Comparison of ENCODE assay signal across 8 mouse cellular contexts in the genomic region with DNA sequence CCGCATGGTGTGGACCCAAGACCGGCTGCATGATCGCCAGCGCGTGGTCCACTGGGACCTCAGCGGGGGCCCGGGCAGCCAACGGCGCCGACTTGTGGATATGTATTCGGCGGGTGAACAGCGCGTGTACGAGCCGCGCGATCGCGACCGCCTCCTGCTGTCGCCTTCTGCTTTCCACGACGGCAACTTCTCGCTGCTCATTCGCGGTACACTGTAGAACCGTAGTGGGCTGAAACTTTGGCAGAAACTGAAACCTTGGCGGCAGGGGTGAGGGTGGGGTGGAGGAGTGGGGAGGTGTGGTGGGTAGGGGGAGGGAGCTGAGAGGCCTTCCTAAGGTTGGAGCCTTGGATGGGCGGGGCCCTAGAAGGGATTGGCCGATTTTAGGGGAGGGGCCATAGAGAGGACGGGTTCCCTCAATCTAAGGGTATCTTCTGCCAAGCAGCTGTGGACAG. TPM values are rescaled to one million over a fixed set of nuclear protein-coding genes. Genes with fewer than 3 reads are reported as not detected.
DNase-seq lines count a peak whose midpoint lies in the region; ATAC-seq lines count a peak whose summit lies in the region.

No protein-coding gene starts in this region.

- H3K9ac ChIP-seq in embryonic facial prominence, embryonic 14.5 days (ENCODE audit: low read depth, low read length) = peak overlapping the region; percentile 69
- peak overlapping the region; percentile 83 for H3K9ac ChIP-seq in heart, embryonic 13.5 days
- peak overlapping the region; percentile 51 for H3K9ac ChIP-seq in kidney, embryonic 15.5 days

- WGBS in embryonic facial prominence, embryonic 14.5 days = under 1% methylated on average over 31 of the region's 32 CpGs
- WGBS in heart, embryonic 13.5 days = under 1% methylated on average over 32 of the region's 32 CpGs
- WGBS in kidney, embryonic 15.5 days = under 1% methylated on average over 32 of the region's 32 CpGs

- H3K9me3 ChIP-seq in embryonic facial prominence, embryonic 14.5 days (ENCODE audit: control insufficient read depth, low read length) = no peaks in the 10 kb centered on the region
- no peaks in the 10 kb centered on the region for H3K9me3 ChIP-seq in heart, embryonic 13.5 days
- H3K9me3 ChIP-seq in kidney, embryonic 15.5 days (replicated peaks) = no peaks in the 10 kb centered on the region

- H3K4me2 ChIP-seq in embryonic facial prominence, embryonic 14.5 days (ENCODE audit: low read depth, low read length) = peak overlapping the region; percentile 94
- H3K4me2 ChIP-seq in heart, embryonic 13.5 days = peak overlapping the region; percentile 86
- H3K4me2 ChIP-seq in kidney, embryonic 15.5 days = peak overlapping the region; percentile 77

- peak; percentile 58 for ATAC-seq in embryonic facial prominence, embryonic 14.5 days (ENCODE audit: low read depth)
- 0 out of 2 replicates have a peak, but pooled peaks have one; percentile 9 for ATAC-seq in heart, embryonic 13.5 days (ENCODE audit: extremely low read depth, insufficient number of reproducible peaks, low FRiP score, low TSS enrichment)
- peak; percentile 26 for ATAC-seq in kidney, embryonic 15.5 days (replicated peaks; ENCODE audit: low FRiP score)

- H3K36me3 ChIP-seq in embryonic facial prominence, embryonic 14.5 days (ENCODE audit: control insufficient read depth, insufficient read depth, low read length) = peaks cover 14% of the 10 kb centered on the region; the same call in 1 of the 2 replicates
- H3K36me3 ChIP-seq in heart, embryonic 13.5 days = peaks cover 32% of the 10 kb centered on the region
- peaks cover 16% of the 10 kb centered on the region for H3K36me3 ChIP-seq in kidney, embryonic 15.5 days

- peak overlapping the region; percentile 52 for H3K4me3 ChIP-seq in embryonic facial prominence, embryonic 14.5 days (ENCODE audit: low read depth, low read length)
- H3K4me3 ChIP-seq in heart, embryonic 13.5 days = peak overlapping the region; percentile 60
- H3K4me3 ChIP-seq in kidney, embryonic 15.5 days (replicated peaks) = peak overlapping the region; percentile 50

- H3K4me1 ChIP-seq in embryonic facial prominence, embryonic 14.5 days (ENCODE audit: control insufficient read depth, insufficient read depth, low read length) = peaks cover 30% of the 10 kb centered on the region
- H3K4me1 ChIP-seq in heart, embryonic 13.5 days = peaks cover 49% of the 10 kb centered on the region
- H3K4me1 ChIP-seq in kidney, embryonic 15.5 days = peaks cover 45% of the 10 kb centered on the region

- H3K27me3 ChIP-seq in embryonic facial prominence, embryonic 14.5 days (replicated peaks; ENCODE audit: control insufficient read depth, insufficient read depth, low read length) = no peaks in the 10 kb centered on the region
- H3K27me3 ChIP-seq in heart, embryonic 13.5 days (replicated peaks) = peaks cover 5% of the 10 kb centered on the region; the same call in 1 of the 2 replicates
- H3K27me3 ChIP-seq in kidney, embryonic 15.5 days = no peaks in the 10 kb centered on the region

- DNase-seq in CD4-positive helper T cell, adult 2 months (ENCODE audit: low read depth, low spot score) = peak; percentile 88
- peak; percentile 93 for DNase-seq in ZHBTc4 (ENCODE audit: low read depth, low spot score)
- DNase-seq in embryonic facial prominence, embryonic 14.5 days (ENCODE audit: low spot score) = peak; percentile 89
- DNase-seq in lung, postnatal 25 days (ENCODE audit: low spot score) = peak; percentile 78
- peak; percentile 17 for DNase-seq in retina, postnatal 7 days (ENCODE audit: low read depth, low spot score)
- no peak for DNase-seq in right cerebral cortex, postnatal 25 days

- peak overlapping the region; percentile 81 for H3K27ac ChIP-seq in embryonic facial prominence, embryonic 14.5 days (replicated peaks; ENCODE audit: low read depth, low read length)
- no peak overlapping the region; the same call in 1 of the 2 replicates for H3K27ac ChIP-seq in heart, embryonic 13.5 days (replicated peaks)
- H3K27ac ChIP-seq in kidney, embryonic 15.5 days = peak overlapping the region; percentile 33; the same call in 1 of the 2 replicates

RNA-seq across cellular contexts. Expression of gene Mxra8, which starts 1.5 kb away (rescaled TPM):
- polyA plus RNA-seq in embryonic facial prominence, embryonic 14.5 days (2014; fragmentation: Nextera tagmentation; extraction: Ambion mirVana) = 138 and 142 TPM in 2 replicates
- polyA plus RNA-seq in heart, embryonic 13.5 days (2015; fragmentation: Nextera tagmentation; extraction: Ambion mirVana) = 56.7 and 59.3 TPM in 2 replicates
- 90.7 and 106 TPM in 2 replicates for polyA plus RNA-seq in kidney, embryonic 15.5 days (2015; fragmentation: Nextera tagmentation; extraction: Ambion mirVana)

RNA-seq across cellular contexts. Expression of gene Dvl1, which starts 6.2 kb away (rescaled TPM):
- 9.7 and 12.0 TPM in 2 replicates for polyA plus RNA-seq in embryonic facial prominence, embryonic 14.5 days (2014; fragmentation: Nextera tagmentation; extraction: Ambion mirVana)
- polyA plus RNA-seq in heart, embryonic 13.5 days (2015; fragmentation: Nextera tagmentation; extraction: Ambion mirVana) = 2.8 and 2.9 TPM in 2 replicates
- polyA plus RNA-seq in kidney, embryonic 15.5 days (2015; fragmentation: Nextera tagmentation; extraction: Ambion mirVana) = 5.2 and 5.3 TPM in 2 replicates

RNA-seq across cellular contexts. Expression of gene Aurkaip1, which starts 10.0 kb away (rescaled TPM):
- polyA plus RNA-seq in embryonic facial prominence, embryonic 14.5 days (2014; fragmentation: Nextera tagmentation; extraction: Ambion mirVana) = 126 and 129 TPM in 2 replicates
- 126 and 144 TPM in 2 replicates for polyA plus RNA-seq in heart, embryonic 13.5 days (2015; fragmentation: Nextera tagmentation; extraction: Ambion mirVana)
- 149 and 158 TPM in 2 replicates for polyA plus RNA-seq in kidney, embryonic 15.5 days (2015; fragmentation: Nextera tagmentation; extraction: Ambion mirVana)

RNA-seq across cellular contexts. Expression of gene Tas1r3, which starts 22.1 kb away (rescaled TPM):
- polyA plus RNA-seq in embryonic facial prominence, embryonic 14.5 days (2014; fragmentation: Nextera tagmentation; extraction: Ambion mirVana) = 0.36 and 0.38 TPM in 2 replicates
- 0.09 and 0.11 TPM in 2 replicates for polyA plus RNA-seq in heart, embryonic 13.5 days (2015; fragmentation: Nextera tagmentation; extraction: Ambion mirVana)
- 0.18 and 0.19 TPM in 2 replicates for polyA plus RNA-seq in kidney, embryonic 15.5 days (2015; fragmentation: Nextera tagmentation; extraction: Ambion mirVana)

RNA-seq across cellular contexts. Expression of gene Cptp, which starts 28.2 kb away (rescaled TPM):
- 15.6 and 16.5 TPM in 2 replicates for polyA plus RNA-seq in embryonic facial prominence, embryonic 14.5 days (2014; fragmentation: Nextera tagmentation; extraction: Ambion mirVana)
- 9.1 and 9.8 TPM in 2 replicates for polyA plus RNA-seq in heart, embryonic 13.5 days (2015; fragmentation: Nextera tagmentation; extraction: Ambion mirVana)
- 13.0 and 15.2 TPM in 2 replicates for polyA plus RNA-seq in kidney, embryonic 15.5 days (2015; fragmentation: Nextera tagmentation; extraction: Ambion mirVana)
